Mouse (Mus musculus) stomach, embryonic 15.5 days (tissue): ENCODE measurements around the gene Ebf1. TPM values are rescaled to one million over a fixed set of nuclear protein-coding genes. Genes with fewer than 3 reads are reported as not detected.

Experiments
- ATAC-seq: fragments of 200-750 bp; cut with Nextera tagmentation; 2 replicates; pipeline ENCODE4 v1.8.0; 2017; ENCODE audit warnings: low read depth, moderate number of reproducible peaks, moderate TSS enrichment; ENCODE audit not compliant: insufficient read depth, low FRiP score
- H3K27ac ChIP-seq: fragments of 300-500 bp; sonication (generic); 2 replicates; pipeline ENCODE4 v1.5.1; 2015; ENCODE audit warnings: mild to moderate bottlenecking, inconsistent platforms
- H3K27me3 ChIP-seq: fragments of 300-500 bp; sonication (generic); replicated peaks from 2 replicates; pipeline ENCODE4 v1.6.1; 2015; ENCODE audit warnings: inconsistent platforms
- H3K36me3 ChIP-seq: fragments of 300-500 bp; sonication (generic); 2 replicates; pipeline ENCODE4 v1.6.1; 2015; ENCODE audit warnings: inconsistent platforms
- H3K4me1 ChIP-seq: fragments of 300-500 bp; sonication (generic); 2 replicates; pipeline ENCODE4 v1.6.1; 2015; ENCODE audit warnings: inconsistent platforms
- H3K4me2 ChIP-seq: fragments of 300-500 bp; sonication (generic); 2 replicates; pipeline ENCODE4 v1.6.1; 2015; ENCODE audit warnings: mild to moderate bottlenecking, inconsistent platforms
- H3K4me3 ChIP-seq: fragments of 300-500 bp; sonication (generic); replicated peaks from 2 replicates; pipeline ENCODE4 v1.5.1; 2015; ENCODE audit warnings: inconsistent platforms
- H3K9ac ChIP-seq: fragments of 300-500 bp; sonication (generic); 2 replicates; pipeline ENCODE4 v1.6.1; 2015; ENCODE audit warnings: inconsistent platforms
- H3K9me3 ChIP-seq: fragments of 300-500 bp; sonication (generic); 2 replicates; pipeline ENCODE4 v1.6.1; 2016; ENCODE audit warnings: inconsistent platforms
- WGBS: fragments of 180-500 bp; shearing (Covaris S2); methylation state at CpG from one replicate; pipeline ENCODE4 v1.1.7; 2015; 5-methylcytosine and 5-hydroxymethylcytosine counted together
- polyA plus RNA-seq: library from polyadenylated mRNA; unstranded; fragments of >200 nt; fragmentation: Nextera tagmentation; extraction: Ambion mirVana; gene quantifications from 2 replicates; pipeline ENCODE4 v1.2.1, GENCODE M21; 2015

The Ebf1 gene
- polyA plus RNA-seq, 1 experiment from 2014 or later: 12.2 TPM

DNA sequence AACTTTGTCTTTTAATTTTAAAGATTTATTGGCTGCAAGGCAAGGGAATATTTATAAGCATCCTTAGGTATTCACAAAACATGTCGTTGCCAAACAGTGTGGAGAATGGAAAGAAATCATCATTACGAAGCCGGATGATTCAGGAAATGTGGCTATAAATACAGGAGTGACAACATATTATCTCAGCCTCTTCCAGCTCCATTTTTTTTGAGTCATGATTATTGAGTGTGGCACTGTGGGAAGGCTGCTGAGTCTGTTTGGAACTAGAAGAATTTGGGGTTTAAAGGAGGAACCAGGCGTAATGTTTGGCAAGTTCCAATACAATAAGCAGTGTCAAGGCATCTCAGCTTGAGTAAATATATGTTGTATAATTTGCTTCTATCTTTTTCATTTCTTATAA lies 326.7 kb downstream of the Ebf1 start:
- Histone ChIP-seq H3K27me3 (no peaks in the 10 kb centered on the region), H3K4me2 (no peak overlapping the region), H3K36me3 (no peaks in the 10 kb centered on the region), H3K4me3 (no peak overlapping the region), H3K9me3 (no peaks in the 10 kb centered on the region), H3K4me1 (peaks cover 3% of the 10 kb centered on the region; the same call in 1 of the 2 replicates), H3K9ac (no peak overlapping the region), H3K27ac (no peak overlapping the region)
- 78% methylated on average over 4 of the region's 4 CpGs for WGBS
- no peak for ATAC-seq

DNA sequence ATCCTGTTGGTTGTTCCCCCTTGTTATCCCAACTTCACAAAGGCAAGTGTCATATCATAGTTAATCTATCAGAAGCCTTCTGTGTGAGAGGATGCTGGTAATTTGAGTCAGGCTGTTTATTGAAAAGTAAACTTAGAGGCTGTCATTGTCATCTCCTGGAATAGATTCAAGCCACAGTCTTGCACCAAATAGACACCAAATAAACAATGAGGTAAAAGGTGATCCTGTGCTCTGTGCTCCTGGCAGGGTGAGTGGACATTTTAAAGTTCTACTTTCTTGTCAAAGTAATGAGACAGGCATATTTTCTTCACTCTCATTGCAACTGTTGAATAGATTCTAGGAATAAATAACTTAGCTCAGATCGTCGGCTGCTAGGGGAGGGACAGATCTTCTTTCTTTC lies 327.3 kb downstream of the Ebf1 start:
- H3K9ac ChIP-seq: no peak overlapping the region
- no peaks in the 10 kb centered on the region for H3K9me3 ChIP-seq
- no peak for ATAC-seq
- H3K36me3 ChIP-seq: no peaks in the 10 kb centered on the region
- H3K4me2 ChIP-seq: no peak overlapping the region
- peaks cover 3% of the 10 kb centered on the region; the same call in 1 of the 2 replicates for H3K4me1 ChIP-seq
- WGBS: 58% methylated on average over 2 of the region's 2 CpGs
- no peak overlapping the region for H3K27ac ChIP-seq
- H3K4me3 ChIP-seq: no peak overlapping the region
- H3K27me3 ChIP-seq: no peaks in the 10 kb centered on the region

DNA sequence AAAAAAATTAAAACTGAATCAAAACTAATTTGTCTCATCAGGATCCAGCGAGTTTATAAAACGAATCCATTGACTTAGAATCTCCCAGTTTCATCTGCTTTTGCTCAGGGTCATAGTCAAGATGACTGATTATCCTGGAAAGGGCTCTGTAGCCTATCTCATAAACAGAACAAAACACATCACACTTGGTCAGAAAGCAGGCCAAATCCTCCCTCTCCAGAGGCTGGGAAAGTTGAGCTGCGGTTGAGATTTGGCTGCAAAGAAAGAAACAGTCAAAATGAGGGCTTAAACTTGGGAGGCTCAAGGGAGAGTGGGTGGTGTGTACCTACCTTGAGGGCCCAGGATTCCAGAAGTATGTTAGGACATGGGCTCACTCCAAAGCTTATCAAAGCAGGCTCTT lies 329.5 kb downstream of the Ebf1 start:
- H3K27me3 ChIP-seq: no peaks in the 10 kb centered on the region
- no peak overlapping the region for H3K4me2 ChIP-seq
- ATAC-seq: peak; percentile 65; the same call in 1 of the 2 replicates
- 37% methylated on average over 3 of the region's 3 CpGs for WGBS
- no peak overlapping the region for H3K9ac ChIP-seq
- no peaks in the 10 kb centered on the region for H3K9me3 ChIP-seq
- peaks cover 3% of the 10 kb centered on the region; the same call in 1 of the 2 replicates for H3K4me1 ChIP-seq
- no peak overlapping the region for H3K4me3 ChIP-seq
- H3K27ac ChIP-seq: no peak overlapping the region
- no peaks in the 10 kb centered on the region for H3K36me3 ChIP-seq

DNA sequence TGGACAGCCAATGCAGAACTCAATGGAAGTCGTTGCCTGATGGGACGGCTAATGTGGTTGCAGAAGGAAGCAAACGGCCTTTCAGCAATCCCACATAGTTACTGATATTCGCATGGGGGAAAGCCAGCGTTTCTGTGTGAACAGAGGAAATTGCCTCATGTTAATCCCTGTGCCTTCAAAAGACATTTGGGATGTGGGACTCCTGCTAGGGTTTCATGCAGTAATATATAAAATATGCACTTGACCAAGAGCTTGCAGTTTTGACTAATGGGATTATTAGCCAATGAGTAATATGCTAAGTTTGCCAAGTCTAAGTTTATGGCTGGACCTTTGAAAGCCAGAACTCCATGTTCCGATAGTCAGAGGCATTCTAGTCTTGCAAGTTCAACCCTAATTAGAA lies 331.4 kb downstream of the Ebf1 start:
- Histone ChIP-seq H3K36me3 (no peaks in the 10 kb centered on the region), H3K4me3 (no peak overlapping the region), H3K27ac (no peak overlapping the region), H3K4me1 (peaks cover 3% of the 10 kb centered on the region; the same call in 1 of the 2 replicates), H3K27me3 (no peaks in the 10 kb centered on the region), H3K4me2 (no peak overlapping the region), H3K9me3 (no peaks in the 10 kb centered on the region), H3K9ac (no peak overlapping the region)
- 60% methylated on average over 6 of the region's 6 CpGs for WGBS
- ATAC-seq: no peak

DNA sequence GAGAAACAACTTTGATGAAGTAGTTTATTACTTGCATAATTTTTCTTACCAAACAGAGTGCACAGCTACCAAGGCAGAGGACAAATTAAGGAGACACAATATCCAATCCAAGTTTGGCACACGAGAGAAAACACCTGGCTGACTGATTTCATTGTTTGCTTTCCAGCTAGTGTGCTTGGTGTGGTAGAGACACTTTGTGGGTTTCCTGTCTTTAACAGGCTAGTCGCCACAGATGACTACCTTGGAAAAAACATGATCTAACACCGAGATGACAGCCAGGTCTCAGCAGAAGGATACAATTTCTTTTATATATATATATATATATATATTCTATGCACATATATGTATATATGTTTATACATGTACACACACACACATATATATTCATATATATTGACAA lies 332.0 kb downstream of the Ebf1 start:
- Histone ChIP-seq H3K4me2 (no peak overlapping the region), H3K9me3 (no peaks in the 10 kb centered on the region), H3K27me3 (no peaks in the 10 kb centered on the region), H3K27ac (no peak overlapping the region), H3K9ac (no peak overlapping the region), H3K4me1 (peaks cover 3% of the 10 kb centered on the region; the same call in 1 of the 2 replicates), H3K4me3 (no peak overlapping the region), H3K36me3 (no peaks in the 10 kb centered on the region)
- no peak for ATAC-seq
- 67% methylated on average over 3 of the region's 3 CpGs for WGBS

DNA sequence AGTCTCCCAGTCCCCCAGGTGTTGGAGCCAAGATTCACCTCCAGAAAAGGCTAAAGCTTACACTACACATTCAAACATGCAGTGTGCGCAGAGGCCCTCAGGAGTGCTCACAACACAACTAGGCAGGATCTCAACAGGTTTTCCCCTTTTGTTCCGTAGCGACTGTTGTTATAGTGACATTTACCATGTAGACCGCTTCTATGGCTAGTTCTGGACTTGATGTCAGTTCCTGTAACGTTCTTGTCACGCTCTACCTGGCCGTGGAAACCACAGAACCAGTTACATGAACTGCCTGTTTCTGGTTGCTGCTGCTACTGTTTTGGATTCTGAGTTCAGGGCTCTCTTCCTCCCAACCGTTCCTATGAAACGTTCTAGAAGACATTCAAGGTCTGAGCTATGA lies 333.2 kb downstream of the Ebf1 start:
- Histone ChIP-seq H3K4me2 (no peak overlapping the region), H3K9ac (no peak overlapping the region), H3K4me1 (peaks cover 3% of the 10 kb centered on the region; the same call in 1 of the 2 replicates), H3K36me3 (no peaks in the 10 kb centered on the region), H3K4me3 (no peak overlapping the region), H3K27me3 (no peaks in the 10 kb centered on the region), H3K9me3 (no peaks in the 10 kb centered on the region), H3K27ac (no peak overlapping the region)
- ATAC-seq: no peak
- 87% methylated on average over 9 of the region's 9 CpGs for whole genome bisulfite sequencing

DNA sequence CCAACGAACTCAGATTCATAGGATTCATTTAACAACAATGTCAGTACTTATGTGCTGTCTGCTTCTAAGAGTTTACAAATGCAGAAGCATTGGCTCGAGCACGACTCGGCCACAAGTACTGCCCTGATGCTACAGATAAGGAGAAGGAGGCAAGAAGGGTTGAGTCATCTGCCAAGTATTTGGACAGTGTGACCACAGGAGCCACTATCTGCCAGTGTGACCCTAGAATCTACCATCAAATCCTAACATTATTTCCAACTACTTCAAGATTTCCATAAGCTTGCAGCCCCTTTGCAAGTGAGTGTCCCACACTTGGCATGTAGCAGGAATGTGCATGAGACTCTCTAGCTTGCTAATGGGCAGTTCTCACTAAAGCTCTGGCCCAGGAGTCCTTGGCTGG lies 334.4 kb downstream of the Ebf1 start:
- Histone ChIP-seq H3K9me3 (no peaks in the 10 kb centered on the region), H3K4me2 (no peak overlapping the region), H3K27ac (no peak overlapping the region), H3K27me3 (no peaks in the 10 kb centered on the region), H3K36me3 (no peaks in the 10 kb centered on the region), H3K4me3 (no peak overlapping the region), H3K4me1 (peaks cover 3% of the 10 kb centered on the region; the same call in 1 of the 2 replicates), H3K9ac (no peak overlapping the region)
- 79% methylated on average over 4 of the region's 4 CpGs for WGBS
- ATAC-seq: no peak

DNA sequence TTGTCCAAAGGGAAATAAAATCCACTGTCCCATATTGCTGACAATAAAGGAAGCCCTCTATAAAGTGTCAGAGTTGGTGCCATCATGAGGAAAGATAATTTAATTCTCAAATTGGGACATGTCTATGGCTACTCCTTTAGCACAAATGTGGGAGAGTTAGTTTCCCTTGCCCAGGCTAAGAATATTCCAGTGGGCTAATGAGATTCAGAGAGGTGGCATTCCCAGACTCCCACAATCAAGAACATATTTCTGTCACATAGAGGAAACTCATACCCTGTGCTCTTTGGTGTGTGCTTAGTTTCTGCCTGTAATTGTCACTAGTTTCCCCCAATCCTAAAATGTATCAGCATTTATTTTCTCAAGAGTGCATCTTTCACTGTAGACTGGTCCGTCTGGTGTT lies 336.2 kb downstream of the Ebf1 start:
- no peaks in the 10 kb centered on the region for H3K4me1 ChIP-seq
- no peak for ATAC-seq
- no peak overlapping the region for H3K4me3 ChIP-seq
- H3K9me3 ChIP-seq: no peaks in the 10 kb centered on the region
- H3K27me3 ChIP-seq: no peaks in the 10 kb centered on the region
- no peak overlapping the region for H3K9ac ChIP-seq
- H3K27ac ChIP-seq: no peak overlapping the region
- H3K36me3 ChIP-seq: no peaks in the 10 kb centered on the region
- WGBS: 78% methylated on average over 1 of the region's 1 CpGs
- H3K4me2 ChIP-seq: no peak overlapping the region

DNA sequence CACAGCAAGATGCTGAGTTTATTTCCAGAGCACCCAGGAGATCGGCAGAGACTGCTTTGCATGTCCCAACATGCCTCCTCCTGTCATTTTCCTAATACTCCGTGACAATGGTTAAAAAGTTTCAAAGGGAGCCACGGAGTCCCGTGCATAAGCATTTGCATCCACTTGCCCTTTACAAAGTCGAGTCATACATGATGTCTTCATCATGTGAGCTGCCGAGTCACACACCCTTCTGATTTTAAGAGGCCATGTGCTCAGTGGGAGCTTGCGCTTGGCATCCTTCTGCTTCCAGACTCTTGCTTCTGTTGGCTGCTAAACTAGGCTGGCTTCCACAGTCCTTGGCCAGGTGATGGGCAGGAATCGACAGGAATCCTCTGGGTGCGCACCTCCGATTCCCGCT lies 336.7 kb downstream of the Ebf1 start:
- 83% methylated on average over 11 of the region's 11 CpGs for WGBS
- Histone ChIP-seq H3K36me3 (no peaks in the 10 kb centered on the region), H3K27me3 (no peaks in the 10 kb centered on the region), H3K4me1 (no peaks in the 10 kb centered on the region), H3K27ac (no peak overlapping the region), H3K4me3 (no peak overlapping the region), H3K4me2 (no peak overlapping the region), H3K9me3 (no peaks in the 10 kb centered on the region), H3K9ac (no peak overlapping the region)
- ATAC-seq: no peak

DNA sequence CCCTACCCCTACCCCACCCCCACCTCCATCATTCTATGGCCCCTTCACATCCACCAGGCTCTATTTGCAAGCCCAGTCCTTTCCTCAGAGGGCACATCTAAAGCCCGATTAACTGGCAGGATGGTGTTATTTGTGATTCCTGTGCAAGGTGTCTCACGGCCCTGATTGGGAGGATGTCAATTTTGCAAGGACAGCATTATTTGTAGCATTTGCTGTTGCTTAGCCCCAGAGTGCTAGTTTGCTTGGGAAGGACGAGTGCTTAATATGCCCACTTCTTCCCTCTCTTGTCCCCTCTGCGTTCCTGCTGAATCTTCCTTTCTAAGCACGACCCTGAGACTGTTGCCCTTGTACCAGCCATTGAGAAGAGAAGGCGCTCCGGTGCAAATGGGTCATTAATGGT lies 337.2 kb downstream of the Ebf1 start:
- 74% methylated on average over 7 of the region's 7 CpGs for WGBS
- Histone ChIP-seq H3K27me3 (no peaks in the 10 kb centered on the region), H3K36me3 (no peaks in the 10 kb centered on the region), H3K9ac (no peak overlapping the region), H3K4me2 (no peak overlapping the region), H3K4me3 (no peak overlapping the region), H3K27ac (no peak overlapping the region), H3K4me1 (no peaks in the 10 kb centered on the region), H3K9me3 (no peaks in the 10 kb centered on the region)
- ATAC-seq: no peak

DNA sequence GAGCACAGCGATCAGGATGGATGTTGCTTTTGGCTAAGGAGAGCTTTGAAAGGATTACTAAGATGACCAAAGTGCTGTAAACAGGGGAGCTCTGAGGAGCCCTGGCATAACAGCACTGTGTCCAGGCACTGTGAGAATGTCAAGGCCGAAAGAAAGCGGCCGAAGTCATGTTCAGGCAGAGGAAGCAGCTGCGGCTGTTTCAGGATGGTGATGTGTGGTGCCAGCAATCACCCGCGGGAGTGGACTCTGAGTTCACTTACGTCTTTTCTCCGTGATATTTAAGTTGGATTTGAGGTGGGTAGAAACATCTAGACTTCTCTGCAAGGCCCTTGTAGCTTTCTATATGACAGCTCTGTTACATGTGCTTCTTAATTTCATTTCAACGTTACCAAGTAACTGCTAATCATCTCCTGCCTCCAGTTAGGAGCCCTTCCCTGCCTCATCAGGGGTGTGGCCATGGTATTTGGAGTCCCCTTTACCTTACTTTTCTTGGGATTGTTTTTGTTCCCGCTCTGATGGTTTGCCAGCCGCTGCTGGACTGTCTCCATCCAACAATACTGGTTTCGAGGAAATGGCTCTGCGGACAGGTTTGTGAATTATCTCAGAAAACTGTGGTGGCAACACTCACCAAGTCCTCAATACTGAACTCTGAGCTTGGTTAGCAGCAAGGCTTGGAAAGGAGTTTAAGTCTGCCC lies 345.8 kb downstream of the Ebf1 start:
- no peak overlapping the region for H3K4me3 ChIP-seq
- H3K27me3 ChIP-seq: no peaks in the 10 kb centered on the region
- H3K4me1 ChIP-seq: no peaks in the 10 kb centered on the region
- no peak overlapping the region for H3K4me2 ChIP-seq
- H3K27ac ChIP-seq: no peak overlapping the region
- H3K36me3 ChIP-seq: no peaks in the 10 kb centered on the region
- H3K9ac ChIP-seq: no peak overlapping the region
- 73% methylated on average over 14 of the region's 14 CpGs for WGBS
- no peaks in the 10 kb centered on the region for H3K9me3 ChIP-seq
- no peak for ATAC-seq

DNA sequence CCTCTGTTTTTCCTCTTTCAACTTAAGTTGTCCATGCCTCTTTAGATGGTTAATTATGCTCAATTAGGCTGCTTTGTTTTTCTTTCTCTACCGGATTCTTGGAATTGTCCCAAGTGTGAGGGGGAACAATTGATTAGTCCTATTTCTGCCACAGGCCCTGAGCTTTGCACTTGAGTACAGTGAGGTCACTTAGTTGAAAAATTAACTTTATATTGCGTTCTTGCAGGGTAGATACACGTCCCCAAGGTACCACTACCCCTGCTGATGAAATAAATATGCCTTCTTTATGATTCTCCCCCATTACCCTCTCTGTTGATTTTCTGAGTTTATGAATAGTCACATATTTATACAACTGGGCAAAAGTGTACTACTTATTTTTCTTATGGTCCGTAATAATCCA lies 351.9 kb downstream of the Ebf1 start:
- Histone ChIP-seq H3K4me3 (no peak overlapping the region), H3K9me3 (no peaks in the 10 kb centered on the region), H3K27me3 (no peaks in the 10 kb centered on the region), H3K9ac (no peak overlapping the region), H3K27ac (no peak overlapping the region), H3K4me2 (no peak overlapping the region), H3K36me3 (no peaks in the 10 kb centered on the region), H3K4me1 (no peaks in the 10 kb centered on the region)
- ATAC-seq: no peak
- WGBS: 64% methylated on average over 4 of the region's 4 CpGs

DNA sequence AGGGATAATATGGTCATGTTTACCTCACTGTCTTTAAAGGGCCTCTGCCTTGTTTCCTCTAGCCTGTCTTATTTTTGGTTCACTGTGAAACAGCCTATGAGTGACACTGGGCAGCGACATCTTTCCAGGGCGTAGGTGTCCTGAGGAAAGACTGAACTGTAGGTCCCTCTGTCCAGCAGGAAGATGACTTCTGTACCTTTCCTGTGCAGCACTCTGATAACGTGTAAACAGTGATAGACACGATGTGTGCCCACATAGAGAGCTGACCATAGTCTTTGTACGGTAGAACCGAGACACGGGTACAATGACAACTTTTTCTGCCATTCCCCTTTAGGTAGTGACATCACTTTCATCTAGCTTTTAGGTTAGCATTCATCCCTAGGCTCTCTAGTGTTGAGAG lies 357.2 kb downstream of the Ebf1 start:
- no peaks in the 10 kb centered on the region for H3K27me3 ChIP-seq
- no peaks in the 10 kb centered on the region for H3K9me3 ChIP-seq
- no peak for ATAC-seq
- H3K4me1 ChIP-seq: no peaks in the 10 kb centered on the region; the same call in 1 of the 2 replicates
- WGBS: 84% methylated on average over 7 of the region's 7 CpGs
- no peak overlapping the region for H3K9ac ChIP-seq
- no peak overlapping the region for H3K27ac ChIP-seq
- H3K4me2 ChIP-seq: no peak overlapping the region
- no peaks in the 10 kb centered on the region for H3K36me3 ChIP-seq
- H3K4me3 ChIP-seq: no peak overlapping the region
